Mouse (Mus musculus) gastrocnemius, postnatal 10 days (tissue): Measurements from ENCODE around the gene C1ql2. TPM values are rescaled to one million over a fixed set of nuclear protein-coding genes. Genes with fewer than 3 reads are reported as not detected.

Source experiments
- DNase-seq: peaks from one replicate; pipeline ENCODE4 v3.0.0; 2021; ENCODE audit warnings: mixed read lengths
- total RNA-seq, 2 experiments: library from RNA; stranded (reverse); gene quantifications; 2 replicates each; pipeline ENCODE4 v1.2.3; 2021

C1ql2 gene
- total RNA-seq, 2 experiments from 2014 or later, result not detected

GRCm38 (mm10) chr1:120389734-120390133 is 49.4 kb downstream of the C1ql2 start:
- no peak for DNase-seq

- DNase-seq, result peak; percentile 54
Observed at GRCm38 (mm10) chr1:120390336-120390735, 50.0 kb downstream of the C1ql2 start.

Other genes starting within 250 kb of the C1ql2 start
- 100 to 1,000 TPM; 254 to 263 TPM for gene Dbi, start 219.5 kb upstream of the C1ql2 start, total RNA-seq
- gene 3110009E18Rik, start 219.4 kb upstream of the C1ql2 start, total RNA-seq, result 1 to 10 TPM; 5.7 to 7.3 TPM
- gene Steap3, start 67.9 kb upstream of the C1ql2 start, total RNA-seq, result 10 to 100 TPM; 41.2 to 41.4 TPM
- under 1 TPM in 1 of 2 experiments, not detected in 1; 0.14 TPM for gene Marco, start 164.4 kb downstream of the C1ql2 start, total RNA-seq